Mouse (Mus musculus): Measurements from ENCODE around the gene Kazn.

GRCm38 (mm10) chr4:142075931-142076330 is 163.3 kb downstream of the Kazn start:
- no peak for TF ChIP-seq CTCF (IDR thresholded peaks at IDR 0.05; ENCODE audit: control insufficient read depth, insufficient read depth, low read length)
- no peak for TF ChIP-seq POLR2A (IDR thresholded peaks at IDR 0.05; ENCODE audit: borderline replicate concordance, control insufficient read depth, low read depth, low read length)
